Mouse (Mus musculus) C2C12 (cell line): ENCODE results near the gene Slc35b2.

ENCODE experiments used
- CTCF ChIP-seq: IDR thresholded peaks from one replicate; pipeline ENCODE4 v1.5.1; 2011; ENCODE audit not compliant: control insufficient read depth, insufficient read depth, insufficient read length
- MAX ChIP-seq: IDR thresholded peaks from one replicate; pipeline ENCODE4 v1.6.1; 2011; ENCODE audit warnings: mild to moderate bottlenecking, control low read depth
- MYOG ChIP-seq: IDR thresholded peaks from one replicate; pipeline ENCODE4 v1.6.1; 2011; ENCODE audit not compliant: control insufficient read depth, insufficient read length; ENCODE audit errors: extremely low read depth
- USF1 ChIP-seq: IDR thresholded peaks from one replicate; pipeline ENCODE4 v1.6.1; 2011; ENCODE audit warnings: low read depth, mild to moderate bottlenecking, control low read depth, moderate library complexity

DNA sequence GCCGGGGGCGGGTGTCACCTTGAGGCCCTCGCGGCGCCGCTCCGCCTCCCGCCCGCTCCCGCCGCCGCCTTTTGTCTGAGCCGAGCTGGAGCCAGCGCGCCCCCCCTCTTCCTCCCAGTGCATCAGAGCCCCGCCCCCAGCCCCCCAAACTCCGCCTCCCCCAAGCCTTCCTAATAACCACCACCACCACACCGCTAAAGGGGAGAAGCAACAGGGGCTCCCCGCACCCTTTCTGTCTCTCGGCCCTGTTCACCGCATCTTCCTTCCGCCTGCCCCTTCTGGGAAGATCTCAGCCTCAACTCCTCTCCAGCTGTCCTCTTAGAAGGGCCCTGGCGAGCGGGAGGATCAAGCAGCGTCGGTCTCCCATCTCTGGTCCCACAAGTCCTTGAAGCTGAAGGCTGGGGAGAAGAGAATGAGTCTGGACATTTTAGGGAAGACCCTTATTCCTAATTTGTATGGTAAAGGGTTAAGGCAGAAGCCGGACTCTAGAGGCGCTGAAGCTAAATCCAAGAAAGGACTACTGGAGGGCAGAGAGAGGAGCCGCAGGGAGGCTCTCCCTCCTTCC, 14.0 kb upstream of the Slc35b2 start, which contains the start of gene Tmem151b:
- TF ChIP-seq CTCF (no peak), MYOG (no peak), USF1 (no peak), MAX (no peak)
